Mouse (Mus musculus) telencephalon, adult 2 months (tissue): ENCODE measurements around the gene Gcnt2.
"Not testable (repeated sequence)": the region's sequence is repeated elsewhere in the genome, so short reads cannot be mapped to it uniquely, and the experiment has no call there.

Experiments
- DNase-seq: peaks from one replicate; pipeline ENCODE4 v3.0.0-alpha.2; 2011; ENCODE audit warnings: low read depth, low spot score

Gene Gcnt2

DNA sequence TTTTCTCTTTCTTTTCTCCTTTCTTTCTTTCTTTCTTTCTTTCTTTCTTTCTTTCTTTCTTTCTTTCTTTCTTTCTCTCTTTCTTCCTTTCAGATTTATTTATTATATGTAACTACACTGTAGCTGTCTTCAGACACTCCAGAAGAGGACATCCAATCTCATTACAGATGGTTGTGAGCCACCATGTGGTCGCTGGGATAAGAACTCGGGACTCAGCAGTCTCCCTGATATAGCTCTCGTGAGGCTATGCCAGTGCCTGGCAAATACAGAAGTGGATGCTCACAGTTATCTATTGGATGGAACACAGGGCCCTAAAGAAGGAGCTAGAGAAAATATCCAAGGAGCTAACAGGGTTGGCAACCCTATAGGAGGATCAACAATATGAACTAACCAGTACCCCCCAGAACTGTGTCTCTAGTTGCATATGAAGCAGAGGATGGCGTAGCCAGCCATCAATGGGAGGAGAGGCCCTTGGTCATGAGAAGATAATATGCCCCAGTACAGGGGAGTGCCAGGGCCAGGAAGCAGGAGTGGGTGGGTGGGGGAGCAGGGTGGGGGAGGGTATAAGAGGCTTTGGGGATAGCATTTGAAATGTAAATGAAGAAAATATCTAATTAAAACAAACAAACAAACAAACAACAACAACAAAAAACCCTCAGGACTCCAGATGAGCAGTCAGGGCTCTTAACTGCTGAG, 128.2 kb downstream of the Gcnt2 start:
- DNase-seq, result not testable (repeated sequence)

- DNase-seq, result no peak
Measured at GRCm38 (mm10) chr13:40988418-40988817, 128.9 kb downstream of the Gcnt2 start.

DNA sequence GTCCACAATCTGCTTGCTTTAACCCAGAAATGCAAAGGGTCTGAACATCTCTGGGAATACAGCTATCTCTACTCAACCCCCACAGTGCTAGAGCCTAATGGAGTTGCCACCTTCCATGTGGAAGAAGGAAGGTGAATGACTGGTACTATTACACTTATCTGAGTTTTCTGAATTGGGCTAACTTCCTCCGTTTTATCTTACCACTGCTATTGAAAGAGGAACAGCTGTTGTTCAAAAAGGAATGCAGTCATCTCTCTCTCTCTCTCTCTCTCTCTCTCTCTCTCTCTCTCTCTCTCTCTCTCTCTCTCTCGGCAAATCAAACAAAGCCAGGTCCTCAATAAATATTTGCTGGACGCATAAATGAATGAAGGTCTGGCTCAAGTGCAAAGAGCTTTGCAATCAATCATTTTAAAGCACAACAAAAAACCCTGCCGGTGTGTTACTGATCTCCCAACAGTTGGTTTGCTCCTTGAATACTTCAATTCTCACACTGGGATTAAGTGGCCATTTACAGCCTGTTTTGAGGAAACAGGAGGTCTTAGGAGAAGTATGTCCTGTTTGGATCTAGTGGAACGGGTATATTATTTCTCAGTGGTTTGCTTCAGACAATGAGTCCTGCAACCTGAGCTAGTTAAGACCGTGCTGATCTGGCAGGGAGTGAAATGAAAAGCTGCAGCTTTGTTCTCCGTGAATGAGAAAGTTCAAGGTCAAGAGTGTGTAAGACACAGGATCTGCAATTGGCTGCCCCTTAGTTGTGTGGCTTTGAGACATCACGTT, 135.1 kb downstream of the Gcnt2 start:
- DNase-seq, result no peak

- not testable (repeated sequence) for DNase-seq
Measured at GRCm38 (mm10) chr13:40998537-40998936, 139.0 kb downstream of the Gcnt2 start.

DNA sequence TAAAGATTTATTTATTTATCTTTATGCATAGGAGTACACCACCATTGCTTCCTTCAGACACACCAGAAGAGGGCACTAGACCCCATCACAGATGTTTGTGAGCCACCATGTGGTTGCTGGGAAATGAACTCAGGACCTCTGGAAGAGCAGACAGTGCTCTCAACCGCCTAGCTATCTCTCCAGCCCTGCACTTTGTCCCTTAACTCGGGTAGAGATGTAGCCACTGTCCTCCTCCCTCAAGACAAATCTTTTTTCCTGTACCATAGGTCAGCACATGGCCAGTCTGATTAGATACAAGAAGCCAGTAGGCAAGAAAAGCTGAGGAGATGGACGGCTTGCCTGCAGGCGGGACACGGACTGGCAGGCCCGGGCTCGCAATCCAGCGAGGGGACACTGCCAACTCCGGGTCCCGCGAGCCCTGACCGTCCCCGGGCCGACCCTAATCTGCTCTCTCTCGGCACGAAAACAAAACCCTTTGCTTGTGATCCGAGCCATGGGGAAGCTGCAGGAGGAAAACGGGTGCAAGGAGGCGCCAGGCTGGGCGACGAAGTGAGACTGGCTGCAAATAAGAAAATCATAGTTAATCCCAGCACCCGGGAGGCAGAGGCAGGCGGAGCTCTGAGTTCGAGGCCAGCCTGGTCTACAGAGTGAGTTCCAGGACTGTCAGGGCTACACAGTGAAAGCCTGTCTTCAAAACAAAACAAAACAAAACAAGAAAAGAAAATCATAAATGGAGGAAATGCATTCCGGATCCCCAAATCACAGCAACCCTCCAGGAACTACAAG, 140.8 kb downstream of the Gcnt2 start:
- DNase-seq, result no peak

GRCm38 (mm10) chr13:41000926-41001639, 141.5 kb downstream of the Gcnt2 start, which contains the start of gene Pak1ip1:
Gene Pak1ip1, plus strand, starts transcription at chr13:41001023.
- DNase-seq, result peak; percentile 94

DNA sequence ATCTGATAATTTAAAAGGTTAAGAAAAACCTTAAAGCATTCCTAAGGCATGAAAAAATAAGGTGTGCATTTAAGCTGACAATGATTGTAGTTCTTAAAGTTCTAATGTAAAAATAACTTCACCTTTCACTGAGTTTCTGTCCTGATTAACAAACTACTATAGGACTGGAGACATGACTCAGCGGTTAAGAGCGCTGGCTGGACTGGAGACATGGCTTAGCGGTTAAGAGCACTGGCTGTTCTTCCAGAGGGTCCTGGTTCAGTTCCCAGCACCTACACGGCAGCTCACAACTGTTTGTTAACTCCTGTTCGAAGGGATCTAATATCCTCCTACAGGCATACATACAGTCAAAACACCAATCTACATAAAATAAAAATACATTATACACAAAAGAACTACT, 142.4 kb downstream of the Gcnt2 start:
- DNase-seq, result no peak

- DNase-seq, result no peak
Measured at GRCm38 (mm10) chr13:41006244-41006643, 146.7 kb downstream of the Gcnt2 start.

DNA sequence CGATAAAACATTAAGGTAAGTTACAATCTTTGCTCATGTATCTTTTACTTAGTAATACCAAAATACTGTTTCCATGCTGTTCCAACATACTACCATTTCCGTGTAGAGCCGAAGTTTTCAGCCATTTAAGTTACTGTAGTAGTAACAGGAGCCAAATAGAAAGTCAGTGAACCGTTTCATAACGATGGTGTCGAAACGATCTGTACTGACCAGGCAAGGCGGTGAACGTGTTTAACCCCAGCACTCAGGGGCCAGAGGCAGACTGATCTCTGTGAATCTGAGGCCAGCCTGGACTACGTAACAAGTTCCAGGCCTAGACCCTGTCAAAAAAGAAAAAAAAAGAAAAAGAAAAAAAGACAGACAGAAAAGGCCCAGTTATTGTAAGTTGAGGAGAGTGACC, 148.7 kb downstream of the Gcnt2 start:
- DNase-seq, result no peak

DNA sequence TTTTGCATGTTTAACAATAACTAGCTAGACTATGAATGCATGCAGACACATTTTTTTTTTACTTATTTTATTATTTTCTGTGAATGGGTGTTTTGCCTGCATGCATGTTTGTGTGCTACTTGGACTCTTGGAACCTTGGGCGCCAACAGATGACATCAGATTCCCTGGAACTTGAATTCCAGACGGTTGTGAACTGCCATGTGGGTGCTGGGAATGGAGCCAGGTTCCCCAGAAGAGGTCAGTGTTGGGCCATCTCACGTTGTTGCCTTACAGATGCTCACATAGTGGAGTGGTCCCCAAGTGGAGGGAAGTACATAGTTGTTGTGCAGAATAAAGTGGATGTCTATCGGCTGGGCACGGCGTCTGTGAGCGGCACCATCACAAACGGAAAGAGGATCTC, 149.4 kb downstream of the Gcnt2 start:
- DNase-seq, result no peak
